Mouse (Mus musculus) liver, embryonic 14.5 days (tissue): Measurements from ENCODE around the gene Acvr2a. TPM values are rescaled to one million over a fixed set of nuclear protein-coding genes. Genes with fewer than 3 reads are reported as not detected.
A peak's percentile ranks its signal among the peaks of the same experiment; 100 is the strongest.

ENCODE experiments used
- ATAC-seq: fragments of 200-750 bp; cut with Nextera tagmentation; 2 replicates; pipeline ENCODE4 v1.8.0; 2017; ENCODE audit warnings: moderate number of reproducible peaks, mild to moderate bottlenecking, moderate library complexity; ENCODE audit not compliant: insufficient read depth
- DNase-seq, 3 experiments: peaks; one replicate each; pipeline ENCODE4 v3.0.0-alpha.2; 2012 to 2013; ENCODE audit warnings: low read depth in 3 of 3, low spot score in 3 of 3
- H3K27ac ChIP-seq: fragments of 300-500 bp; sonication (generic); 2 replicates; pipeline ENCODE4 v1.5.1; 2014; ENCODE audit warnings: moderate library complexity, mild to moderate bottlenecking, control low read depth, inconsistent platforms
- H3K27me3 ChIP-seq: fragments of 300-500 bp; sonication (generic); 2 replicates; pipeline ENCODE4 v1.6.1; 2014; ENCODE audit warnings: mild to moderate bottlenecking, low read length, moderate library complexity; ENCODE audit not compliant: control insufficient read depth, insufficient read depth
- H3K36me3 ChIP-seq: fragments of 300-500 bp; sonication (generic); replicated peaks from 2 replicates; pipeline ENCODE4 v1.6.1; 2014; ENCODE audit warnings: low read depth; ENCODE audit not compliant: control insufficient read depth, insufficient read depth
- H3K4me1 ChIP-seq, 2 experiments: fragments of 200-500 bp in 1 of 2; fragments of 300-500 bp in 1 of 2; sonication (generic) in 1 of 2; replicated peaks; 2 replicates each; pipeline ENCODE4 v1.6.1; 2012 to 2014; ENCODE audit warnings: antibody characterized with exemption in 1 of 2, inconsistent platforms in 1 of 2, low read length in 1 of 2; ENCODE audit not compliant: control insufficient read depth in 2 of 2, insufficient read depth in 2 of 2
- H3K4me2 ChIP-seq: fragments of 300-500 bp; sonication (generic); 2 replicates; pipeline ENCODE4 v1.6.1; 2014; ENCODE audit warnings: low read depth, mild to moderate bottlenecking, control low read depth, moderate library complexity
- H3K4me3 ChIP-seq, 2 experiments: fragments of 200-500 bp in 1 of 2; fragments of 300-500 bp in 1 of 2; sonication (generic) in 1 of 2; 2 replicates each; pipeline ENCODE4 v1.5.1; 2012 to 2014; ENCODE audit warnings: low read depth in 2 of 2, low read length in 2 of 2, mild to moderate bottlenecking in 2 of 2, control low read depth in 1 of 2, inconsistent platforms in 1 of 2, moderate library complexity in 1 of 2; ENCODE audit not compliant: insufficient read depth in 1 of 2
- H3K9ac ChIP-seq: fragments of 300-500 bp; sonication (generic); replicated peaks from 2 replicates; pipeline ENCODE4 v1.6.1; 2014; ENCODE audit warnings: mild to moderate bottlenecking, control low read depth, moderate library complexity
- H3K9me3 ChIP-seq: fragments of 300-500 bp; sonication (generic); 2 replicates; pipeline ENCODE4 v1.6.1; 2016; ENCODE audit warnings: low read length, mixed read lengths; ENCODE audit not compliant: control insufficient read depth
- CTCF ChIP-seq: IDR thresholded peaks from 2 replicates; pipeline ENCODE4 v1.5.1; 2016; ENCODE audit warnings: antibody characterized with exemption, low read depth, control low read depth
- EP300 ChIP-seq: IDR thresholded peaks from 2 replicates; pipeline ENCODE4 v1.6.1; 2016; ENCODE audit warnings: antibody characterized with exemption, low read depth
- WGBS: fragments of 180-500 bp; shearing (Covaris S2); extraction: QIAGEN DNeasy Blood & Tissue Kit; methylation state at CpG from one replicate; pipeline ENCODE4 v1.1.7; 2014; ENCODE audit not compliant: insufficient replicate concordance; 5-methylcytosine and 5-hydroxymethylcytosine counted together
- polyA plus RNA-seq, 2 experiments: library from polyadenylated mRNA; depleted of rRNA in 1 of 2; stranded (reverse) in 1 of 2; unstranded in 1 of 2; fragments of >200 nt; fragmentation: Nextera tagmentation in 1 of 2; extraction: Ambion mirVana in 1 of 2; gene quantifications; 2 replicates each; pipeline versions ENCODE4 v1.2.1 to v1.2.3; 2012 to 2014

Gene Acvr2a
- polyA plus RNA-seq, 2 experiments = 1.3 to 2.5 TPM

DNA sequence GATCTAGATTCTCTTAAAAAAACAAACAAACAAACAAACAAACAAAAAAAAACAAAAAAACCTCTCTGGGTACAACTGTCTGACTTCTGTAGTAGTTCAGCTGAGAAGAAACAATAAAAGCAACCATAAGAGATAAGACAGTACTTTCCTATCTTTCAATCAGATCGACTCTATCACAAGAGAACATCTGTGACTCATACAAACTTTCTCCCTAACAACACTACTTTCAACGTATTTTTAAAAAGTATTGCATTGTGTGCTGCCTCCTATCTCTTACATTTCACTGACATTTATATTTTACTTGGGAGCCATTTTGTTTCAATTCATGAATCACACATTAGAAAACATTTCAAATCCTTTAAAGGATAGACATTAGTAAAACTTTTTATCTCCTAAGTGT, 121.1 kb downstream of the Acvr2a start:
- H3K9ac ChIP-seq = no peak overlapping the region
- ATAC-seq = no peak

GRCm38 (mm10) chr2:48947761-48948160, 133.9 kb downstream of the Acvr2a start:
- TF ChIP-seq EP300 = no peak
- TF ChIP-seq CTCF = no peak

More for the DNA sequence above, 121.1 kb downstream of the Acvr2a start:
- no peak for DNase-seq
- Histone ChIP-seq H3K4me2 (no peak overlapping the region), H3K9me3 (no peaks in the 10 kb centered on the region), H3K27ac (no peak overlapping the region), H3K4me3 (no peak overlapping the region), H3K4me1 (no peaks in the 10 kb centered on the region), H3K36me3 (peaks cover 2% of the 10 kb centered on the region; the same call in 1 of the 2 replicates), H3K27me3 (no peaks in the 10 kb centered on the region)
- no peak for TF ChIP-seq EP300
- TF ChIP-seq CTCF = no peak
- 39% methylated on average over 2 of the region's 2 CpGs for WGBS

DNA sequence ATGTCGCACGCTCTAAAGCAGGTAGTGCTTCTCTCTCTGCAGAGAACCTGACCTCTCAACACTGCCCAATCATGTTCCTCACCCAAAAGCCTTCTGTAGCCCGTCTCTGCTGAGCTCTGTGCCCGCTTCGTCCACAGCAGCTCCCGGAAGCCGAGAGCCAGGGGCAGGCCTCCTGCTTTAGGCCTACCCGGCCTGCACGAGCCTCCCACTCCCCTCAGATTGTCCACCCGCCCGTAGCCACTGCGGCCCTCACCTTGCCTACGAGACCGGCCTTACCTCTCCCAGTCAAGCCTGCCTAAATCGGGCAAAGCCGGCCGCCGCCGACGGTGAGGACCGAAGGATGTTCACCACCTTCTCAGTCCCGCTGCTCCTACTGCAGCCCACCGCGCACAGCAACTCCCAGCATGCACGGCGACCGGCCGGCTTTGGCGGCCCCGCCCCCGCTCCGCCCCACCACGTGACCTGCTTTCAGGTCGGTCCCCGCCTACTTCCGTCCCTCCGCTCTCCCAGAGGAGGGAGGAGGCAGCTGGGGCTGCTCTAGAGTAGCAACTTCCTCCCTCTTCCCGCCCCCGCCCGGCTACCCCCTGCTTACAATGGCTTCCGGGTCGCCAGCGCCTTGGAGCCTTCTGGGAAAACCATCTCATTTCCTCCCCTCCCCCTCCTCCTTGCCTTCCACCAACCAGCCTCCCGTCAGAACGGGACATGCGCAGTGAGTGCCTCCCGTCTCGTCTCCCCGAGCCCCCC, 135.1 kb downstream of the Acvr2a start, which contains the start of gene Mbd5:
TSS of gene Mbd5 (plus strand) at position 668 of the 744 bp plus-strand sequence.
- Histone ChIP-seq H3K9ac (peak within 1 kb of the TSS; percentile 87), H3K27ac (peak within 1 kb of the TSS; percentile 66), H3K9me3 (no peaks in the 10 kb centered on the region), H3K4me2 (peak within 1 kb of the TSS; percentile 80), H3K27me3 (no peaks in the 10 kb centered on the region), H3K4me1 (peaks cover 3 to 4% of the 10 kb centered on the region in 2 experiments), H3K4me3 (peak within 1 kb of the TSS; percentile 75 to 85), H3K36me3 (no peaks in the 10 kb centered on the region)
- DNase-seq (peak; percentile 95 to 96 (median 95)), ATAC-seq (peak; percentile 99)
- TF ChIP-seq EP300 (no peak), CTCF (no peak)
- under 1% methylated on average over 48 of the region's 49 CpGs for WGBS

More at GRCm38 (mm10) chr2:48947761-48948160, 133.9 kb downstream of the Acvr2a start:
- Histone ChIP-seq H3K4me1 (peaks cover 3 to 6% of the 10 kb centered on the region in 2 experiments), H3K4me3 (peak overlapping the region; percentile 75 to 85), H3K36me3 (no peaks in the 10 kb centered on the region), H3K9me3 (no peaks in the 10 kb centered on the region), H3K4me2 (peak overlapping the region; percentile 76), H3K27ac (no peak overlapping the region), H3K27me3 (no peaks in the 10 kb centered on the region), H3K9ac (peak overlapping the region; percentile 87)
- DNase-seq (no peak), ATAC-seq (no peak)
- 48% methylated on average over 3 of the region's 3 CpGs for whole genome bisulfite sequencing

- Histone ChIP-seq H3K36me3 (no peaks in the 10 kb centered on the region), H3K4me1 (peaks cover 3 to 4% of the 10 kb centered on the region in 2 experiments), H3K9me3 (no peaks in the 10 kb centered on the region), H3K4me3 (peak overlapping the region; percentile 75 to 85), H3K27me3 (no peaks in the 10 kb centered on the region), H3K4me2 (peak overlapping the region; percentile 80), H3K9ac (peak overlapping the region; percentile 87), H3K27ac (peak overlapping the region; percentile 66)
- under 1% methylated on average over 9 of the region's 9 CpGs for WGBS
- TF ChIP-seq CTCF (no peak), EP300 (no peak)
- DNase-seq (peak in 2 of 3 experiments; percentile 2 to 20), ATAC-seq (peak; percentile 21)
Observed at GRCm38 (mm10) chr2:48949743-48950251, 135.9 kb downstream of the Acvr2a start.

DNA sequence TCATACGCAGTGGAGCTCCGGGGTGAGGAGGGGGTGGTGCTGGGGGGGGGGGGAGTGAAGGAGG, 136.2 kb downstream of the Acvr2a start, which contains the start of gene Orc4:
TSS of gene Orc4 (minus strand) at position 26 of the 64 bp plus-strand sequence.
- Histone ChIP-seq H3K4me1 (peaks cover 3 to 4% of the 10 kb centered on the region in 2 experiments), H3K36me3 (no peaks in the 10 kb centered on the region), H3K9me3 (no peaks in the 10 kb centered on the region), H3K4me2 (peak within 1 kb of the TSS; percentile 80), H3K9ac (peak within 1 kb of the TSS; percentile 87), H3K4me3 (peak within 1 kb of the TSS; percentile 75 to 85), H3K27ac (peak within 1 kb of the TSS; percentile 66), H3K27me3 (no peaks in the 10 kb centered on the region)
- ATAC-seq (no peak), DNase-seq (no peak)
- WGBS = 0% methylated on average over 2 of the region's 2 CpGs
- TF ChIP-seq EP300 (no peak), CTCF (no peak)
